Mouse (Mus musculus) cerebellum, adult 2 months (tissue): ENCODE results near the gene Padi4.

Experiments
- CTCF ChIP-seq: fragments of 200-500 bp; IDR thresholded peaks from 2 replicates; pipeline ENCODE4 v1.5.1; 2011; ENCODE audit warnings: low read depth, mild to moderate bottlenecking, control low read depth, low read length, moderate library complexity, borderline replicate concordance; ENCODE audit not compliant: insufficient read depth
- POLR2A ChIP-seq: fragments of 200-500 bp; IDR thresholded peaks from 2 replicates; pipeline ENCODE4 v1.6.1; 2011; ENCODE audit warnings: low read length, control low read depth, borderline replicate concordance; ENCODE audit not compliant: insufficient read depth

DNA sequence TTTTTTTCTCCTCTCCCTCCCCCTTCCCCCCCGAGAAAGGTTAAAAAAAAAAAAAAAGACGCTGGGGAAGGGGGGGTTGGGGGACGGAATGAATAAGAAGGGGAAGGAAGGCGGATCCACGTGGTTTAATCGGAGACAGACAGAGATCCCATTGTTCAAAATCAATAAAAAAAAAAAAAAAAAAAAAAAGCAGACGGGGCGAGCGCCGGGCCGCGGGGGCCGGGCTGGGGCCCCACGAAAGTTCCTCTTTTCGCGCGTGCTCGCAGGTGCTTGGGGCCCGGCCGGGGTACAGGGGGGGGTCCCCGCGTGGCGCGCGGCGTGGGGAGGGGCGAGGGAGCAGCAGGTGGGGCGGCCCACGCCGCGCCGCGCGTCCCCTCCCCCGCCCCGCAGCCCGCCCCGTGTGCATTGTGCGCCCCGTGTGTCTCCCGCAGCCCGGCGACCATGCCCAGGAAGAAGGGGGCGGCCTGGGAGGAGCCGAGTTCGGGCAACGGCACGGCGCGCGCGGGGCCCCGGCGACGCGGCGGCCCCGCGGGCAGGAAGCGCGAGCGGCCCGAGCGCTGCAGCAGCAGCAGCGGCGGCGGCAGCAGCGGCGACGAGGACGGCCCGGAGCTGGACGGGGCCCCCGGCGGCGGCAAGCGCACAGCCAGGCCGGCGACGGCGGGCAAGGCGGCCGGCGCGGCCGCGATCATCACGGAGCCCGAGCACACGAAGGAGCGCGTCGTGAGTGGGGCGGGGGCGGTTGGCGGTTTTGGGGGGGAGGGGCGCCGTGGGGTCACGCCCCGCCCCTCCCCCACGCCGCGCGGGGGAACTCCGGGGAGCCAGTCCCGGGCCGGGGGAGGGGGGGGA, 72.1 kb downstream of the Padi4 start:
- TF ChIP-seq CTCF, result no peak
- no peak for TF ChIP-seq POLR2A
